Mouse (Mus musculus) heart, adult 10 weeks (tissue): Measurements from ENCODE around the gene Anp32a. TPM values are rescaled to one million over a fixed set of nuclear protein-coding genes. Genes with fewer than 3 reads are reported as not detected.

Experiments
- polyA plus RNA-seq: library from polyadenylated mRNA; stranded (reverse); fragments of 350-450 nt; fragmentation: Illumina TruSeq; extraction: RNeasy Lipid Tissue Mini Kit (QIAGEN cat#74804); gene quantifications from one replicate; pipeline ENCODE4 v1.2.3, GENCODE M21; 2014; ENCODE audit warnings: low read depth, low replicate concordance

Gene Anp32a
- polyA plus RNA-seq, result 338 TPM

GRCm38 (mm10) chr9:62341123-62341486 is at the start of gene Anp32a:
Gene Anp32a, plus strand, starts transcription at chr9:62341293.

Other genes with a start within 250 kb of the Anp32a start
- gene Glce, start 218.6 kb upstream of the Anp32a start, polyA plus RNA-seq, result 9.7 TPM
- not detected for gene Spesp1, start 59.1 kb upstream of the Anp32a start, polyA plus RNA-seq
- 12.7 TPM for gene Coro2b, start 195.8 kb downstream of the Anp32a start, polyA plus RNA-seq